Mouse (Mus musculus): ENCODE results near the gene Gramd1b.

The Gramd1b gene

DNA sequence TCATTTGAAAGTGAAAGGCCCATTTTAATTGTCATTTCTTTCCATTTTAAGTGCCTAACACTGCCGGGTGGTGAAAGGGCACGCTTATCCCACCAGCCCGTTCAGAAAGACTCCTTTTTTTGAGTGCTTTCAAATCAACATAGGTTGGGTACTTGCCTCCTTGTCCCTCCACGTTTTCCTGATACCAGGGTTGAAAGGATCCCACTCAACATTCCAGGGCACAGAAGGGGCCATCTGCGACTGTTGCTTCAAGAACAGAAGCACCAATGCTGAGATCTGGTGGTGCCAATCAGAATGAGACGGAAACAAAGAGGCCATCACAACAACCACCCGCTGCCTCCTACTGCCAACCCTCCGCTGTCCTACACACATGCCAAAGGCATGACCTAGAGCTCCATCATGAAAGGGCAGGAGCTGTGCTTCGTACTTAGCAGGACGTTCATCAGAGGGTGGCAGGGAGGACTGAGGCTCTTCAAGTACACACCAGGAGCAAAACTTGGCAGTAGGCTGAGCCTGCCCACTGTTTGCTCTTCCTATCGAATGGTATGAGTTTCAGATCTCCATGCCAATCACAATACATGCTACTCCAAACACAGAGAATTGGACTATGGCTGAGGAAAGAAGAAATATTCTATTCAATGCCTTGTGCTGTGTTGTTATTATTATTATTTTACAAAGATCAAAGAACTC lies 108.7 kb downstream of the Gramd1b start:
- no peak for DNase-seq

GRCm38 (mm10) chr9:40420652-40421335 lies 110.4 kb downstream of the Gramd1b start:
- no peak for DNase-seq

DNA sequence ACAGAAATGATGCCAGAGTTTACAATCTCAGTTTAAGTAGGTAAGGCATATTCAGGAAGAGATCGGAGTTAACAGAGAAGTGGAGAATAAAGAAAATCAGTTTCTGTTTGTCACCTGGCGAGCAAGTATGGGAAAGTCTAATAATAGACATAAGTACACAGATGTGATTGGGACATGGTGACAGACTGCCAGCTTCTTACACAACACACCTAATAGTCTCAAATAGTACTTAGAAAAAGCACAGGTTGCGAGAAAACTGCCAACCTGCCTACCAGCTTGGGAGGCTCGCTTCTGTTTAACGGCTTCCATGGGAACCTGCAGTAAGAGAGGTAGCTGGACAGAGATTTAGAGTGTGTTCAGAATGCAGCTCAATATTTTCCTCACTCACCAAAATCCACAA lies 112.4 kb downstream of the Gramd1b start:
- no peak for DNase-seq

DNA sequence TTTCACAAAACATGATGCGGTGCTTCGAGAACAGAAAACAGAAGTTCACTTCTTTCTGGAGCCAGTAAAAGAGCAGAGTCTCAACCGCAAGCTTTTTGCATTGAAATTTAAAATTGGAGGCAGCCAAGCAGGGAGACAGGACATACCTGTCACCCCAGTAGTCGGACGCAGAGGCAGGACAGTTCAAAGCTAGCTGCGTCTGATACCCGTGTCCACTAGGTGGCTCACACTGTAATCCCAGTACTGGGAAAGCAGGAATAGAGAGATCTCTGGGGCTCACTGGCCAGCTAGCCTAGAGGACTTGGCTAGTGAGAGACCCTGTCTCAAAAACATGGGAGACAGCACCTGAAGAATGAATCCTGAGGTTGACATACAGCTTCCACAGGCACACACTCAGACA lies 115.0 kb downstream of the Gramd1b start:
- no peak for DNase-seq

GRCm38 (mm10) chr9:40414904-40415766 lies 116.0 kb downstream of the Gramd1b start:
- DNase-seq: peak; percentile 77

GRCm38 (mm10) chr9:40414498-40414903 lies 116.7 kb downstream of the Gramd1b start:
- DNase-seq: peak; percentile 82

GRCm38 (mm10) chr9:40413601-40414000 lies 117.6 kb downstream of the Gramd1b start:
- no peak for DNase-seq

DNA sequence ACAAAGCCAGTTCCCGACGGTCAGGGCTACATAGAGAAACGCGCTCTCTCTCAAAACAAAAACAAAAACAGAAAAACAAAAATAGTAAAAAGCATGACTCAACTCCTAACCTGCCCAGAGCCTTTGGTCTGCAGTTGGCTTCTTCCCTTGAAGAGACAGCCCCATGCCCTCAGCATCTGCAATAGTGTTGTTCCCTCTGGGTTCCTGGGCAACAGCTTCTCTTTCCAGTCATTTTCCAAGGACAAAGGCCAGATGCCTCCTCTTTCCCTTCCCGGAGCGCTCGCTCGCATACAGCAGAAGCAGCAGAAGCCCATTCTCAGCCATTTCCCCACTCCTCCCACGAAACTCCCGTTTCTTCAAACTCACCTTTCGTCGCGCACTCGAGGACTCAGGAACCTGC lies 118.3 kb downstream of the Gramd1b start:
- DNase-seq: no peak

DNA sequence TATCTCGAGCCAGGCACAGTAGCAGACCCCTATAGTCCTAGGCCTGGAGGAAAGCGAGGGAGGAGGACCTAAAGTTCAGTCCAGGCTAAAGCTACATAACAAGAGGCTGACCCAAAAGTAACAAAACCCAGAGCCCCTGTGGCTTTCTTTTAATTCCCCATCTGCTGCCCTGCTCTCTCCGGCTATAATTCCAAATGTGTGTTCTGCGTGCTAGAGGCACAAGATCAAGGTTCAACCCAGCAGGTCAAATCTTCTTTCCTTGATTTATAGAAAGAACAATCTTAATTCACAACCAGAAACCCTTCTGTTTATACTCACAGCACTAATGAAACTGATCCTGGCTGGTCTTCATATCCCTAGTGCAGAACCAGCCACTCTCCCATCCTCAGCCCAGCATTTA lies 118.9 kb downstream of the Gramd1b start:
- no peak for DNase-seq

GRCm38 (mm10) chr9:40410895-40411294 lies 120.3 kb downstream of the Gramd1b start:
- DNase-seq: no peak

DNA sequence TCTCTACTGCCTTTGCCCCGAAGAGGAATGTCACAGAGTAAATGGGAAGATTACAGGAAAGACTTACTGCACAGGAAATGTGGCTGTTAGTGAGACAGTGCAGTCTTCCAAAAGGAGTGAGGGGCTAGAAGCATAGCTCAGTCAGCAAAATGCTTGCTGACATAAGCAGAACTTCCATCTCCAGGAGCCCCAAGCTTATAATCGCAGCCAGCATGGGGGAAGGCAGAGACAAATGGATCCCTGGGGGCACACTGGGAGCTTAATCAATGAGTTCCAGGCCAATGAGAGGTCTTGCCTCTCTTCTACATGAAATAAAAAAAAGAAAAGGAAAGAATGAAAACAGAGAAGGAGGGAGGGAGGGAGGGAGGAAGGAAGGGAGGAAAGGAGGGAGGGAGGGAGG lies 122.1 kb downstream of the Gramd1b start:
- no peak for DNase-seq

DNA sequence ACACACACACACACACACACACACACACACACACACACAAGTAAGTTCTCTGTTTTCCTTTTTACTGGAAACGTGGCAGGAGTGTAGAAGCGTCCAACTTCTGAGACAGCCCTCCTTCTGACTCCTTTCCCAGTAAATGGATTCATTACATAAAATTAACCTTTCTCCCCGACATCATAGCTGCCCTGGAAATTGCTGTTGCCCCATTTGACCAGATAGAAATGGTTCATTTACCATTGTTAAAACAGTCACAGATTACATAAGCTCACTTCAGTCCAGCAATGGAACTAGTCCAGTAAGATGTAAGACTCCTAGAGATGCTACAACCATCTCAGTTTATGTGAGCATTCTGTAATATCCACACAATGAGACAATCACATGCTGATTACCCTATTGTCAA lies 122.8 kb downstream of the Gramd1b start:
- no peak for DNase-seq

- no peak for DNase-seq
Measured at GRCm38 (mm10) chr9:40407876-40408275, 123.3 kb downstream of the Gramd1b start.

- DNase-seq: no peak
Measured at GRCm38 (mm10) chr9:40405804-40406203, 125.4 kb downstream of the Gramd1b start.

DNA sequence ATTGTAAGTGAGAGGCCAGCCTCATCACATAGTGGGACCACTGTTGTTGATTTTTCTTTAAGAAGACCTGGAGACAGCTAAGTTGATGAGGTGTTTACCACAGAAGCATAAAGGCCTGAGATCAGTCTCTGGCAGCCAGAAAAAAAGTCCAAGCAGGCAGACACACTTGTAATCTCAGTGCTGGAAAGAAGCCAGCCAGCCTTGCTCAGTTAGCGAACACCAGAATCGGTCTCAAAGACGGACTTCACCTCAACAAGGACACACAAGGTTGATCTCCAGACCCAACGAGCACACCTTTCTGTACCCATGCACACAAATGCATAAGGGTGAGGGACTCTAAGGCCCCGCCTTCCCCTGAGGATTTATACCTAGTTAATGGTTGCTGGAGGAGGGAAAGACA lies 125.9 kb downstream of the Gramd1b start:
- no peak for DNase-seq

DNA sequence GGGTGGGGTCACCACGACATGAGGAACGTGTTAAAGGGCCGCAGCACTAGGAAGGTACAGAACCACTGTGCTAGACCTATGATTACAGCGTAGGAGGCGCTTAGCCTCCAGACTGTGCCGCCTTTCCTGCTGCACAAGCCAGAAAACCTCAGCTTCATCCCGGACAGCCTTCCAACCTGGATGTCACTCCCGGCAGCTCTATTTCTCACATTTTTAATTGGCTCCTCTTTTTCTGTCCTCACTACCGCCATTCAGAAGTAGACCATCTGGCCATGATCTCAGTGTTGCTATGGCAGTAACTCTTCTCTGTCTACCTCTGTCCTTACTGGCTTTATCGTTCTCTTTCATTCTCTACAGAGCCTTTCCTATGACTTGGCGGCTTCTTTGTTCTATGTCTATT lies 126.5 kb downstream of the Gramd1b start:
- peak; percentile 76 for DNase-seq

- DNase-seq: peak; percentile 68
Measured at GRCm38 (mm10) chr9:40403750-40404149, 127.4 kb downstream of the Gramd1b start.

- no peak for DNase-seq
Measured at GRCm38 (mm10) chr9:40401818-40402217, 129.4 kb downstream of the Gramd1b start.

- no peak for DNase-seq
Measured at GRCm38 (mm10) chr9:40400854-40401253, 130.3 kb downstream of the Gramd1b start.

DNA sequence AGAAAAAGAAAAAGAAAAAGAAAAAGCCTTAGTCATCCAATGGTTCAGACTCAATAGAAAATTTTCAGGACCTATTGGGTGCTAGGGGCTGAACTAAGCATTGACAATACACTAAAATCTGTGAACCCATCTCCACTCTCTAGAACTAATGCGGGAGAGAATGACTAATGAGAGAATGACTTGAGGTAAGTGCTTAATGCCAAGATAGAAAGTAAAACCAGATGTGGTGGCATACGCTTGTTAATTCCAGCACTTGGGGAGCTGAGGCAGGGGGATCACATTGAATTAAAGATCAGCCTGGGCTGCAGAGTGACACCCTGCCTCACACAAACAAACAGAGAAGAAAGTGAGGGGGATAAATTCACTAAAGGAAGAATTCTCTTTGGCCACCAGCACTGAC lies 131.0 kb downstream of the Gramd1b start:
- DNase-seq: no peak

GRCm38 (mm10) chr9:40399359-40399932 lies 131.7 kb downstream of the Gramd1b start:
- DNase-seq: peak; percentile 61

- no peak for DNase-seq
Measured at GRCm38 (mm10) chr9:40397471-40398245, 133.5 kb downstream of the Gramd1b start.

Data from right cerebral cortex, adult 18-20 months (tissue).